Mouse (Mus musculus) midbrain, embryonic 15.5 days (tissue): ENCODE results near the gene Med13. TPM values are rescaled to one million over a fixed set of nuclear protein-coding genes. Genes with fewer than 3 reads are reported as not detected.

Source experiments
- ATAC-seq: fragments of 200-750 bp; cut with Nextera tagmentation; replicated peaks from 2 replicates; pipeline ENCODE4 v1.8.0; 2017; ENCODE audit warnings: moderate TSS enrichment
- H3K27ac ChIP-seq: fragments of 300-500 bp; sonication (generic); 2 replicates; pipeline ENCODE4 v1.5.1; 2015; ENCODE audit warnings: mild to moderate bottlenecking, inconsistent platforms
- H3K27me3 ChIP-seq: fragments of 300-500 bp; sonication (generic); replicated peaks from 2 replicates; pipeline ENCODE4 v1.6.1; 2015; ENCODE audit warnings: inconsistent platforms
- H3K36me3 ChIP-seq: fragments of 300-500 bp; sonication (generic); replicated peaks from 2 replicates; pipeline ENCODE4 v1.6.1; 2015; ENCODE audit warnings: inconsistent platforms
- H3K4me1 ChIP-seq: fragments of 300-500 bp; sonication (generic); 2 replicates; pipeline ENCODE4 v1.6.1; 2015; ENCODE audit warnings: inconsistent platforms
- H3K4me2 ChIP-seq: fragments of 300-500 bp; sonication (generic); 2 replicates; pipeline ENCODE4 v1.6.1; 2015; ENCODE audit warnings: inconsistent platforms, mild to moderate bottlenecking, moderate library complexity
- H3K4me3 ChIP-seq: fragments of 300-500 bp; sonication (generic); 2 replicates; pipeline ENCODE4 v1.5.1; 2015; ENCODE audit warnings: mild to moderate bottlenecking, inconsistent platforms
- H3K9ac ChIP-seq: fragments of 300-500 bp; sonication (generic); 2 replicates; pipeline ENCODE4 v1.6.1; 2015; ENCODE audit warnings: mild to moderate bottlenecking, inconsistent platforms
- H3K9me3 ChIP-seq: fragments of 300-500 bp; sonication (generic); 2 replicates; pipeline ENCODE4 v1.6.1; 2016; ENCODE audit warnings: inconsistent platforms
- WGBS: fragments of 180-500 bp; shearing (Covaris S2); methylation state at CpG from one replicate; pipeline ENCODE4 v1.1.7; 2015; ENCODE audit warnings: mixed read lengths; 5-methylcytosine and 5-hydroxymethylcytosine counted together
- polyA plus RNA-seq: library from polyadenylated mRNA; unstranded; fragments of >200 nt; fragmentation: Nextera tagmentation; extraction: Ambion mirVana; gene quantifications from 2 replicates; pipeline ENCODE4 v1.2.1, GENCODE M21; 2015

Gene Med13
- 8.7 and 9.0 TPM in 2 replicates for polyA plus RNA-seq

GRCm38 (mm10) chr11:86356854-86357788 lies at the start of gene Med13:
TSS of gene Med13 (minus strand) at chr11:86357602.
- H3K27me3 ChIP-seq, result no peaks in the 10 kb centered on the region
- peak within 1 kb of the TSS; percentile 79 for H3K9ac ChIP-seq
- peak within 1 kb of the TSS; percentile 73 for H3K4me2 ChIP-seq
- H3K4me1 ChIP-seq, result peaks cover 38% of the 10 kb centered on the region
- no peaks in the 10 kb centered on the region; the same call in 1 of the 2 replicates for H3K36me3 ChIP-seq
- peak within 1 kb of the TSS; percentile 99 for H3K4me3 ChIP-seq
- H3K27ac ChIP-seq, result peak within 1 kb of the TSS; percentile 97
- H3K9me3 ChIP-seq, result no peaks in the 10 kb centered on the region
- 1% methylated on average over 67 of the region's 81 CpGs for WGBS
- ATAC-seq, result peak; percentile 55

GRCm38 (mm10) chr11:86404590-86404989 lies 47.2 kb upstream of the Med13 start:
- Histone ChIP-seq H3K27ac (no peak overlapping the region), H3K4me2 (no peak overlapping the region), H3K4me3 (no peak overlapping the region), H3K9me3 (no peaks in the 10 kb centered on the region), H3K9ac (no peak overlapping the region), H3K4me1 (no peaks in the 10 kb centered on the region), H3K27me3 (no peaks in the 10 kb centered on the region), H3K36me3 (no peaks in the 10 kb centered on the region)
- ATAC-seq, result no peak
- 82% methylated on average over 4 of the region's 4 CpGs for WGBS

GRCm38 (mm10) chr11:86403845-86404244 lies 46.4 kb upstream of the Med13 start:
- H3K9ac ChIP-seq, result no peak overlapping the region
- no peak overlapping the region for H3K4me3 ChIP-seq
- no peaks in the 10 kb centered on the region for H3K4me1 ChIP-seq
- H3K27ac ChIP-seq, result no peak overlapping the region
- no peaks in the 10 kb centered on the region for H3K27me3 ChIP-seq
- 85% methylated on average over 2 of the region's 2 CpGs for WGBS
- no peaks in the 10 kb centered on the region for H3K9me3 ChIP-seq
- no peaks in the 10 kb centered on the region for H3K36me3 ChIP-seq
- ATAC-seq, result no peak
- H3K4me2 ChIP-seq, result no peak overlapping the region

- ATAC-seq, result no peak
- Histone ChIP-seq H3K4me2 (no peak overlapping the region), H3K9me3 (no peaks in the 10 kb centered on the region), H3K4me3 (no peak overlapping the region), H3K4me1 (no peaks in the 10 kb centered on the region), H3K9ac (no peak overlapping the region), H3K27ac (no peak overlapping the region), H3K27me3 (no peaks in the 10 kb centered on the region), H3K36me3 (no peaks in the 10 kb centered on the region)
- WGBS, result 89% methylated on average over 9 of the region's 9 CpGs
Observed at GRCm38 (mm10) chr11:86399241-86400107, 42.1 kb upstream of the Med13 start.

GRCm38 (mm10) chr11:86396950-86397594 lies 39.7 kb upstream of the Med13 start:
- 74% methylated on average over 5 of the region's 5 CpGs for WGBS
- H3K4me2 ChIP-seq, result no peak overlapping the region
- ATAC-seq, result no peak
- no peaks in the 10 kb centered on the region for H3K9me3 ChIP-seq
- no peak overlapping the region for H3K4me3 ChIP-seq
- no peaks in the 10 kb centered on the region for H3K4me1 ChIP-seq
- no peak overlapping the region for H3K27ac ChIP-seq
- H3K9ac ChIP-seq, result no peak overlapping the region
- H3K36me3 ChIP-seq, result no peaks in the 10 kb centered on the region
- H3K27me3 ChIP-seq, result no peaks in the 10 kb centered on the region

- 36% methylated on average over 2 of the region's 2 CpGs for WGBS
- H3K4me1 ChIP-seq, result no peaks in the 10 kb centered on the region
- H3K9ac ChIP-seq, result no peak overlapping the region
- H3K4me2 ChIP-seq, result no peak overlapping the region
- no peak overlapping the region for H3K27ac ChIP-seq
- ATAC-seq, result no peak
- no peak overlapping the region for H3K4me3 ChIP-seq
- H3K27me3 ChIP-seq, result no peaks in the 10 kb centered on the region
- H3K36me3 ChIP-seq, result no peaks in the 10 kb centered on the region
- H3K9me3 ChIP-seq, result no peaks in the 10 kb centered on the region
Observed at GRCm38 (mm10) chr11:86396518-86396917, 39.1 kb upstream of the Med13 start.

- WGBS, result 12% methylated on average over 9 of the region's 9 CpGs
- Histone ChIP-seq H3K27me3 (no peaks in the 10 kb centered on the region), H3K4me3 (no peak overlapping the region), H3K36me3 (no peaks in the 10 kb centered on the region), H3K4me1 (no peaks in the 10 kb centered on the region), H3K27ac (no peak overlapping the region), H3K4me2 (no peak overlapping the region), H3K9me3 (no peaks in the 10 kb centered on the region), H3K9ac (no peak overlapping the region)
- no peak for ATAC-seq
Observed at GRCm38 (mm10) chr11:86395513-86396125, 38.2 kb upstream of the Med13 start.

- Histone ChIP-seq H3K4me2 (no peak overlapping the region), H3K36me3 (no peaks in the 10 kb centered on the region), H3K4me3 (no peak overlapping the region), H3K27ac (no peak overlapping the region), H3K9me3 (no peaks in the 10 kb centered on the region), H3K9ac (no peak overlapping the region), H3K27me3 (no peaks in the 10 kb centered on the region), H3K4me1 (no peaks in the 10 kb centered on the region)
- ATAC-seq, result no peak
- WGBS, result 84% methylated on average over 4 of the region's 4 CpGs
Observed at GRCm38 (mm10) chr11:86395100-86395499, 37.7 kb upstream of the Med13 start.

- no peaks in the 10 kb centered on the region for H3K9me3 ChIP-seq
- H3K9ac ChIP-seq, result no peak overlapping the region
- H3K27ac ChIP-seq, result no peak overlapping the region
- no peak for ATAC-seq
- H3K4me2 ChIP-seq, result no peak overlapping the region
- no peaks in the 10 kb centered on the region for H3K36me3 ChIP-seq
- H3K27me3 ChIP-seq, result no peaks in the 10 kb centered on the region
- no peak overlapping the region for H3K4me3 ChIP-seq
- WGBS, result 89% methylated on average over 7 of the region's 7 CpGs
- 0 out of 2 replicates have a peak, but pooled peaks cover 2% of the 10 kb centered on the region for H3K4me1 ChIP-seq
Observed at GRCm38 (mm10) chr11:86391687-86392086, 34.3 kb upstream of the Med13 start.

GRCm38 (mm10) chr11:86390308-86390707 lies 32.9 kb upstream of the Med13 start:
- no peak overlapping the region for H3K27ac ChIP-seq
- H3K4me2 ChIP-seq, result no peak overlapping the region
- no peak overlapping the region for H3K4me3 ChIP-seq
- 68% methylated on average over 1 of the region's 1 CpGs for WGBS
- H3K9ac ChIP-seq, result no peak overlapping the region
- ATAC-seq, result no peak
- H3K27me3 ChIP-seq, result no peaks in the 10 kb centered on the region
- no peaks in the 10 kb centered on the region for H3K36me3 ChIP-seq
- H3K9me3 ChIP-seq, result no peaks in the 10 kb centered on the region
- H3K4me1 ChIP-seq, result 0 out of 2 replicates have a peak, but pooled peaks cover 2% of the 10 kb centered on the region

GRCm38 (mm10) chr11:86389506-86389905 lies 32.1 kb upstream of the Med13 start:
- ATAC-seq, result no peak
- H3K27me3 ChIP-seq, result no peaks in the 10 kb centered on the region
- no peaks in the 10 kb centered on the region for H3K9me3 ChIP-seq
- 0 out of 2 replicates have a peak, but pooled peaks cover 2% of the 10 kb centered on the region for H3K4me1 ChIP-seq
- no peaks in the 10 kb centered on the region for H3K36me3 ChIP-seq
- no peak overlapping the region for H3K4me2 ChIP-seq
- WGBS, result 77% methylated on average over 4 of the region's 4 CpGs
- no peak overlapping the region for H3K27ac ChIP-seq
- H3K9ac ChIP-seq, result no peak overlapping the region
- H3K4me3 ChIP-seq, result no peak overlapping the region
